Mouse (Mus musculus) 3T3-L1 (cell line): ENCODE measurements at regions not wholly inside any gene's neighbourhood (a gene's known extent, or its start where the extent isn't known, plus 50 kb on each side); places are given as distances from the start of the nearest gene placed in this dataset.

ENCODE experiments used
- DNase-seq: peaks from one replicate; pipeline ENCODE4 v3.0.0-alpha.2; 2015; ENCODE audit warnings: low read depth, low spot score

GRCm38 (mm10) chr13:28408868-28409608 lies 151.7 kb downstream of the Gm11361 start:
- DNase-seq, result no peak

GRCm38 (mm10) chr13:28400459-28400858 lies 143.1 kb downstream of the Gm11361 start:
- DNase-seq, result no peak
